Comparison of ENCODE assay signal across 8 mouse cellular contexts in genomic region chr15:102965892-102966775, GRCm38 (mm10). TPM values are rescaled to one million over a fixed set of nuclear protein-coding genes. Genes with fewer than 3 reads are reported as not detected.
DNase-seq lines count a peak whose midpoint lies in the region; ATAC-seq lines count a peak whose summit lies in the region.

No protein-coding gene starts in this region.

- no peaks in the 10 kb centered on the region for H3K9me3 ChIP-seq in embryonic facial prominence, embryonic 12.5 days
- no peaks in the 10 kb centered on the region for H3K9me3 ChIP-seq in midbrain, embryonic 11.5 days (ENCODE audit: control insufficient read depth, low read length)

- no peak overlapping the region for H3K9ac ChIP-seq in embryonic facial prominence, embryonic 12.5 days
- no peak overlapping the region for H3K9ac ChIP-seq in midbrain, embryonic 11.5 days (ENCODE audit: low read length)

- ATAC-seq in embryonic facial prominence, embryonic 12.5 days (ENCODE audit: insufficient number of reproducible peaks, insufficient read depth, low FRiP score, low TSS enrichment), result no peak
- ATAC-seq in midbrain, embryonic 11.5 days (ENCODE audit: low FRiP score), result peak; percentile 76

- 2% methylated on average over 29 of the region's 30 CpGs for WGBS in embryonic facial prominence, embryonic 12.5 days
- 3% methylated on average over 29 of the region's 30 CpGs for WGBS in midbrain, embryonic 11.5 days

- intact Hi-C loops in heart, postnatal 10 days (cut with DNase I), result no loop called here

- peaks cover 95% of the 10 kb centered on the region for H3K27me3 ChIP-seq in embryonic facial prominence, embryonic 12.5 days
- peaks cover 98% of the 10 kb centered on the region for H3K27me3 ChIP-seq in midbrain, embryonic 11.5 days (ENCODE audit: control insufficient read depth, insufficient read depth, low read length)

- no peaks in the 10 kb centered on the region for H3K36me3 ChIP-seq in embryonic facial prominence, embryonic 12.5 days
- no peaks in the 10 kb centered on the region for H3K36me3 ChIP-seq in midbrain, embryonic 11.5 days (ENCODE audit: control insufficient read depth, insufficient read depth, low read length)

- H3K27ac ChIP-seq in embryonic facial prominence, embryonic 12.5 days, result no peak overlapping the region
- H3K27ac ChIP-seq in midbrain, embryonic 11.5 days (ENCODE audit: low read depth, low read length), result no peak overlapping the region

- no peak overlapping the region for H3K4me3 ChIP-seq in embryonic facial prominence, embryonic 12.5 days
- peak overlapping the region; percentile 7; the same call in 1 of the 2 replicates for H3K4me3 ChIP-seq in midbrain, embryonic 11.5 days (ENCODE audit: low read depth, low read length)

- DNase-seq in right cerebral cortex, postnatal 14 days, result peak; percentile 33
- no peak for DNase-seq in right cerebral cortex, adult 2 months (ENCODE audit: low spot score in 2 of 2)
- DNase-seq in heart, postnatal 10 days, result peak; percentile 44 to 72
- peak; percentile 97 for DNase-seq in kidney, postnatal 36 days
- peak; percentile 98 for DNase-seq in midbrain, embryonic 11.5 days (ENCODE audit: low spot score, missing footprints)
- DNase-seq in spleen, postnatal 4 days (ENCODE audit: low spot score in 2 of 2), result peak; percentile 52 to 79
- DNase-seq in left cerebral cortex, adult 9 months (ENCODE audit: low spot score in 2 of 2), result no peak

- H3K4me2 ChIP-seq in embryonic facial prominence, embryonic 12.5 days (replicated peaks), result peak overlapping the region; percentile 21
- H3K4me2 ChIP-seq in midbrain, embryonic 11.5 days, result peak overlapping the region; percentile 19; the same call in 1 of the 2 replicates

- H3K4me1 ChIP-seq in embryonic facial prominence, embryonic 12.5 days, result 0 out of 2 replicates have a peak, but pooled peaks cover 4% of the 10 kb centered on the region
- no peaks in the 10 kb centered on the region; the same call in 1 of the 2 replicates for H3K4me1 ChIP-seq in midbrain, embryonic 11.5 days (ENCODE audit: control insufficient read depth, insufficient read depth, low read length)

RNA-seq across cellular contexts. Expression of gene Hoxc10, which starts 0.5 kb away (rescaled TPM):
- polyA plus RNA-seq in embryonic facial prominence, embryonic 12.5 days (2016; fragmentation: Nextera tagmentation; extraction: Ambion mirVana), result not detected in 2 replicates
- total RNA-seq in heart, postnatal 10 days (2021), result not detected
- polyA plus RNA-seq in midbrain, embryonic 11.5 days (2014; fragmentation: Nextera tagmentation; extraction: Ambion mirVana), result not detected in 2 replicates

RNA-seq across cellular contexts. Expression of gene Hoxc5, which starts 1.1 kb away (rescaled TPM):
- polyA plus RNA-seq in embryonic facial prominence, embryonic 12.5 days (2016; fragmentation: Nextera tagmentation; extraction: Ambion mirVana), result 1.2 and 2.4 TPM in 2 replicates
- under 1 TPM; 0.12 to 0.15 TPM for total RNA-seq in heart, postnatal 10 days (2021)
- polyA plus RNA-seq in midbrain, embryonic 11.5 days (2014; fragmentation: Nextera tagmentation; extraction: Ambion mirVana), result not detected in 2 replicates

RNA-seq across cellular contexts. Expression of gene Hoxc9, which starts 10.1 kb away (rescaled TPM):
- not detected in 2 replicates for polyA plus RNA-seq in embryonic facial prominence, embryonic 12.5 days (2016; fragmentation: Nextera tagmentation; extraction: Ambion mirVana)
- total RNA-seq in heart, postnatal 10 days (2021), result not detected
- not detected in 2 replicates for polyA plus RNA-seq in midbrain, embryonic 11.5 days (2014; fragmentation: Nextera tagmentation; extraction: Ambion mirVana)

RNA-seq across cellular contexts. Expression of gene Hoxc11, which starts 11.9 kb away (rescaled TPM):
- not detected in 2 replicates for polyA plus RNA-seq in embryonic facial prominence, embryonic 12.5 days (2016; fragmentation: Nextera tagmentation; extraction: Ambion mirVana)
- not detected for total RNA-seq in heart, postnatal 10 days (2021)
- not detected in 2 replicates for polyA plus RNA-seq in midbrain, embryonic 11.5 days (2014; fragmentation: Nextera tagmentation; extraction: Ambion mirVana)

RNA-seq across cellular contexts. Expression of gene Hoxc8, which starts 24.3 kb away (rescaled TPM):
- not detected in 2 replicates for polyA plus RNA-seq in embryonic facial prominence, embryonic 12.5 days (2016; fragmentation: Nextera tagmentation; extraction: Ambion mirVana)
- total RNA-seq in heart, postnatal 10 days (2021), result not detected
- polyA plus RNA-seq in midbrain, embryonic 11.5 days (2014; fragmentation: Nextera tagmentation; extraction: Ambion mirVana), result not detected in 2 replicates

Comparison
In these comparisons a context has a peak if more than half of its experiments do, and no peak if none do; other contexts are left out.
1. DNase-seq: peak in right cerebral cortex, postnatal 14 days (single experiment), heart, postnatal 10 days (2 of 2), kidney, postnatal 36 days (2 of 2), midbrain, embryonic 11.5 days (single experiment) and spleen, postnatal 4 days (2 of 2); none in right cerebral cortex, adult 2 months (0 of 2) and left cerebral cortex, adult 9 months (0 of 2).